Mouse (Mus musculus): ENCODE results near the gene Pde10a. TPM values are rescaled to one million over a fixed set of nuclear protein-coding genes. Genes with fewer than 3 reads are reported as not detected.
A peak's percentile ranks its signal among the peaks of the same experiment; 100 is the strongest.

The Pde10a gene
- 1.2 and 2.5 TPM in 2 replicates for polyA plus RNA-seq (2014; fragmentation: Nextera tagmentation; extraction: Ambion mirVana)

GRCm38 (mm10) chr17:8525225-8525721 lies at the start of gene Pde10a:
Gene Pde10a (plus strand): TSS chr17:8525372.
- 0 out of 4 replicates have a peak within 1 kb of the TSS, but pooled peaks of 1 of the 2 experiments have one; percentile 33 for H3K27ac ChIP-seq (replicated peaks in 1 of 2; ENCODE audit: control insufficient read depth in 1 of 2, insufficient read depth in 1 of 2, low read depth in 2 of 2, low read length in 2 of 2)
- ATAC-seq (ENCODE audit: insufficient number of reproducible peaks, insufficient read depth, low FRiP score, low read depth): no peak

GRCm38 (mm10) chr17:8478554-8478953 lies 46.6 kb upstream of the Pde10a start:
- Histone ChIP-seq H3K4me3 (ENCODE audit: control insufficient read depth in 1 of 2, insufficient read depth in 1 of 2, low read depth in 1 of 2, low read length in 2 of 2) (no peak overlapping the region), H3K4me2 (ENCODE audit: low read length) (no peak overlapping the region), H3K9ac (ENCODE audit: low read length) (no peak overlapping the region), H3K9me3 (ENCODE audit: control insufficient read depth, low read length) (no peaks in the 10 kb centered on the region), H3K27me3 (ENCODE audit: control insufficient read depth, insufficient read depth, low read length) (no peaks in the 10 kb centered on the region), H3K36me3 (ENCODE audit: control insufficient read depth, insufficient read depth, low read length) (no peaks in the 10 kb centered on the region), H3K4me1 (ENCODE audit: control insufficient read depth in 2 of 2, insufficient read depth in 2 of 2, low read length in 2 of 2) (no peaks in the 10 kb centered on the region), H3K27ac (replicated peaks in 1 of 2; ENCODE audit: control insufficient read depth in 1 of 2, insufficient read depth in 1 of 2, low read depth in 2 of 2, low read length in 2 of 2) (no peak overlapping the region)
- 71% methylated on average over 3 of the region's 3 CpGs for WGBS
- ATAC-seq (ENCODE audit: insufficient number of reproducible peaks, insufficient read depth, low FRiP score, low read depth): no peak

More at GRCm38 (mm10) chr17:8525225-8525721, at the start of gene Pde10a:
- Histone ChIP-seq H3K36me3 (ENCODE audit: control insufficient read depth, insufficient read depth, low read length) (no peaks in the 10 kb centered on the region), H3K4me3 (ENCODE audit: control insufficient read depth in 1 of 2, insufficient read depth in 1 of 2, low read depth in 1 of 2, low read length in 2 of 2) (peak within 1 kb of the TSS; percentile 52 to 60), H3K4me1 (ENCODE audit: control insufficient read depth in 2 of 2, insufficient read depth in 2 of 2, low read length in 2 of 2) (peaks cover 7 to 11% of the 10 kb centered on the region in 2 experiments), H3K9ac (ENCODE audit: low read length) (peak within 1 kb of the TSS; percentile 65), H3K9me3 (ENCODE audit: control insufficient read depth, low read length) (no peaks in the 10 kb centered on the region), H3K27me3 (ENCODE audit: control insufficient read depth, insufficient read depth, low read length) (peaks cover 26% of the 10 kb centered on the region), H3K4me2 (ENCODE audit: low read length) (peak within 1 kb of the TSS; percentile 81)
- WGBS: 1% methylated on average over 22 of the region's 22 CpGs

GRCm38 (mm10) chr17:8479493-8480128 lies 45.6 kb upstream of the Pde10a start:
- no peaks in the 10 kb centered on the region for H3K9me3 ChIP-seq (ENCODE audit: control insufficient read depth, low read length)
- no peak overlapping the region for H3K4me3 ChIP-seq (ENCODE audit: control insufficient read depth in 1 of 2, insufficient read depth in 1 of 2, low read depth in 1 of 2, low read length in 2 of 2)
- H3K9ac ChIP-seq (ENCODE audit: low read length): no peak overlapping the region
- H3K36me3 ChIP-seq (ENCODE audit: control insufficient read depth, insufficient read depth, low read length): no peaks in the 10 kb centered on the region
- H3K27ac ChIP-seq (replicated peaks in 1 of 2; ENCODE audit: control insufficient read depth in 1 of 2, insufficient read depth in 1 of 2, low read depth in 2 of 2, low read length in 2 of 2): no peak overlapping the region
- no peaks in the 10 kb centered on the region for H3K27me3 ChIP-seq (ENCODE audit: control insufficient read depth, insufficient read depth, low read length)
- ATAC-seq (ENCODE audit: insufficient number of reproducible peaks, insufficient read depth, low FRiP score, low read depth): no peak
- WGBS: 80% methylated on average over 9 of the region's 9 CpGs
- no peak overlapping the region for H3K4me2 ChIP-seq (ENCODE audit: low read length)
- H3K4me1 ChIP-seq (ENCODE audit: control insufficient read depth in 2 of 2, insufficient read depth in 2 of 2, low read length in 2 of 2): no peaks in the 10 kb centered on the region

- Histone ChIP-seq H3K4me1 (ENCODE audit: control insufficient read depth in 2 of 2, insufficient read depth in 2 of 2, low read length in 2 of 2) (no peaks in the 10 kb centered on the region), H3K9me3 (ENCODE audit: control insufficient read depth, low read length) (no peaks in the 10 kb centered on the region), H3K4me2 (ENCODE audit: low read length) (no peak overlapping the region), H3K27ac (replicated peaks in 1 of 2; ENCODE audit: control insufficient read depth in 1 of 2, insufficient read depth in 1 of 2, low read depth in 2 of 2, low read length in 2 of 2) (no peak overlapping the region), H3K36me3 (ENCODE audit: control insufficient read depth, insufficient read depth, low read length) (no peaks in the 10 kb centered on the region), H3K4me3 (ENCODE audit: control insufficient read depth in 1 of 2, insufficient read depth in 1 of 2, low read depth in 1 of 2, low read length in 2 of 2) (no peak overlapping the region), H3K9ac (ENCODE audit: low read length) (no peak overlapping the region), H3K27me3 (ENCODE audit: control insufficient read depth, insufficient read depth, low read length) (peaks cover 5% of the 10 kb centered on the region; the same call in 1 of the 2 replicates)
- no peak for ATAC-seq (ENCODE audit: insufficient number of reproducible peaks, insufficient read depth, low FRiP score, low read depth)
- WGBS: 81% methylated on average over 10 of the region's 10 CpGs
Measured at GRCm38 (mm10) chr17:8481797-8482196, 43.4 kb upstream of the Pde10a start.

GRCm38 (mm10) chr17:8482876-8483275 lies 42.3 kb upstream of the Pde10a start:
- 71% methylated on average over 7 of the region's 7 CpGs for WGBS
- peaks cover 5% of the 10 kb centered on the region; the same call in 1 of the 2 replicates for H3K27me3 ChIP-seq (ENCODE audit: control insufficient read depth, insufficient read depth, low read length)
- H3K4me1 ChIP-seq (ENCODE audit: control insufficient read depth in 2 of 2, insufficient read depth in 2 of 2, low read length in 2 of 2): no peaks in the 10 kb centered on the region
- no peak overlapping the region for H3K27ac ChIP-seq (replicated peaks in 1 of 2; ENCODE audit: control insufficient read depth in 1 of 2, insufficient read depth in 1 of 2, low read depth in 2 of 2, low read length in 2 of 2)
- H3K9me3 ChIP-seq (ENCODE audit: control insufficient read depth, low read length): no peaks in the 10 kb centered on the region
- H3K4me2 ChIP-seq (ENCODE audit: low read length): no peak overlapping the region
- H3K36me3 ChIP-seq (ENCODE audit: control insufficient read depth, insufficient read depth, low read length): no peaks in the 10 kb centered on the region
- H3K4me3 ChIP-seq (ENCODE audit: control insufficient read depth in 1 of 2, insufficient read depth in 1 of 2, low read depth in 1 of 2, low read length in 2 of 2): no peak overlapping the region
- ATAC-seq (ENCODE audit: insufficient number of reproducible peaks, insufficient read depth, low FRiP score, low read depth): no peak
- H3K9ac ChIP-seq (ENCODE audit: low read length): no peak overlapping the region

GRCm38 (mm10) chr17:8484246-8484645 lies 40.9 kb upstream of the Pde10a start:
- Histone ChIP-seq H3K4me3 (ENCODE audit: control insufficient read depth in 1 of 2, insufficient read depth in 1 of 2, low read depth in 1 of 2, low read length in 2 of 2) (no peak overlapping the region), H3K27me3 (ENCODE audit: control insufficient read depth, insufficient read depth, low read length) (peaks cover 5% of the 10 kb centered on the region; the same call in 1 of the 2 replicates), H3K9me3 (ENCODE audit: control insufficient read depth, low read length) (no peaks in the 10 kb centered on the region), H3K27ac (replicated peaks in 1 of 2; ENCODE audit: control insufficient read depth in 1 of 2, insufficient read depth in 1 of 2, low read depth in 2 of 2, low read length in 2 of 2) (no peak overlapping the region), H3K4me2 (ENCODE audit: low read length) (no peak overlapping the region), H3K4me1 (ENCODE audit: control insufficient read depth in 2 of 2, insufficient read depth in 2 of 2, low read length in 2 of 2) (no peaks in the 10 kb centered on the region), H3K9ac (ENCODE audit: low read length) (no peak overlapping the region), H3K36me3 (ENCODE audit: control insufficient read depth, insufficient read depth, low read length) (no peaks in the 10 kb centered on the region)
- no peak for ATAC-seq (ENCODE audit: insufficient number of reproducible peaks, insufficient read depth, low FRiP score, low read depth)
- 71% methylated on average over 3 of the region's 3 CpGs for WGBS

- Histone ChIP-seq H3K4me2 (ENCODE audit: low read length) (no peak overlapping the region), H3K9ac (ENCODE audit: low read length) (no peak overlapping the region), H3K27me3 (ENCODE audit: control insufficient read depth, insufficient read depth, low read length) (peaks cover 5% of the 10 kb centered on the region; the same call in 1 of the 2 replicates), H3K4me1 (ENCODE audit: control insufficient read depth in 2 of 2, insufficient read depth in 2 of 2, low read length in 2 of 2) (no peaks in the 10 kb centered on the region), H3K27ac (replicated peaks in 1 of 2; ENCODE audit: control insufficient read depth in 1 of 2, insufficient read depth in 1 of 2, low read depth in 2 of 2, low read length in 2 of 2) (no peak overlapping the region), H3K36me3 (ENCODE audit: control insufficient read depth, insufficient read depth, low read length) (no peaks in the 10 kb centered on the region), H3K9me3 (ENCODE audit: control insufficient read depth, low read length) (no peaks in the 10 kb centered on the region), H3K4me3 (ENCODE audit: control insufficient read depth in 1 of 2, insufficient read depth in 1 of 2, low read depth in 1 of 2, low read length in 2 of 2) (no peak overlapping the region)
- ATAC-seq (ENCODE audit: insufficient number of reproducible peaks, insufficient read depth, low FRiP score, low read depth): no peak
Measured at GRCm38 (mm10) chr17:8485146-8485545, 40.0 kb upstream of the Pde10a start.
